Mouse (Mus musculus): ENCODE measurements around the gene Ppif.

Ppif gene

GRCm38 (mm10) chr14:25695059-25695458 lies 1.1 kb downstream of the Ppif start:
- no peak for DNase-seq (ENCODE audit: low spot score)

GRCm38 (mm10) chr14:25696356-25696755 lies 2.4 kb downstream of the Ppif start:
- DNase-seq (ENCODE audit: low spot score), result no peak

- no peak for DNase-seq (ENCODE audit: low spot score)
These were observed 8.0 kb downstream of the Ppif start for GRCm38 (mm10) chr14:25701986-25702385.

GRCm38 (mm10) chr14:25707691-25708181 lies 13.8 kb downstream of the Ppif start:
- DNase-seq (ENCODE audit: low spot score), result no peak

GRCm38 (mm10) chr14:25708451-25708850 lies 14.5 kb downstream of the Ppif start:
- no peak for DNase-seq (ENCODE audit: low spot score)

- no peak for DNase-seq (ENCODE audit: low spot score)
These were observed 15.0 kb downstream of the Ppif start for GRCm38 (mm10) chr14:25708917-25709316.

GRCm38 (mm10) chr14:25710073-25710472 lies 16.1 kb downstream of the Ppif start:
- no peak for DNase-seq (ENCODE audit: low spot score)

GRCm38 (mm10) chr14:25710681-25711080 lies 16.7 kb downstream of the Ppif start:
- DNase-seq (ENCODE audit: low spot score), result no peak

- DNase-seq (ENCODE audit: low spot score), result no peak
These were observed 17.2 kb downstream of the Ppif start for GRCm38 (mm10) chr14:25711177-25711576.

GRCm38 (mm10) chr14:25711602-25712001 lies 17.6 kb downstream of the Ppif start:
- no peak for DNase-seq (ENCODE audit: low spot score)

- no peak for DNase-seq (ENCODE audit: low spot score)
These were observed 19.5 kb downstream of the Ppif start for GRCm38 (mm10) chr14:25713443-25713842.

GRCm38 (mm10) chr14:25716528-25716927 lies 22.6 kb downstream of the Ppif start:
- DNase-seq (ENCODE audit: low spot score), result no peak

- DNase-seq (ENCODE audit: low spot score), result no peak
These were observed 23.8 kb downstream of the Ppif start for GRCm38 (mm10) chr14:25717718-25718117.

GRCm38 (mm10) chr14:25718471-25718870 lies 24.5 kb downstream of the Ppif start:
- DNase-seq (ENCODE audit: low spot score), result no peak

- no peak for DNase-seq (ENCODE audit: low spot score)
These were observed 25.4 kb downstream of the Ppif start for GRCm38 (mm10) chr14:25719371-25719770.

- no peak for DNase-seq (ENCODE audit: low spot score)
These were observed 27.2 kb downstream of the Ppif start for GRCm38 (mm10) chr14:25720962-25721707.

- no peak for DNase-seq (ENCODE audit: low spot score)
These were observed 31.1 kb downstream of the Ppif start for GRCm38 (mm10) chr14:25725032-25725497.

GRCm38 (mm10) chr14:25725690-25726089 lies 31.7 kb downstream of the Ppif start:
- DNase-seq (ENCODE audit: low spot score), result no peak

GRCm38 (mm10) chr14:25726226-25727148 lies 32.5 kb downstream of the Ppif start:
- DNase-seq (ENCODE audit: low spot score), result no peak

- no peak for DNase-seq (ENCODE audit: low spot score)
These were observed 33.2 kb downstream of the Ppif start for GRCm38 (mm10) chr14:25727149-25727510.

- DNase-seq (ENCODE audit: low spot score), result no peak
These were observed 41.1 kb downstream of the Ppif start for GRCm38 (mm10) chr14:25734736-25735716.

GRCm38 (mm10) chr14:25736140-25736539 lies 42.2 kb downstream of the Ppif start:
- no peak for DNase-seq (ENCODE audit: low spot score)

Data from ovary, postnatal 14 days (tissue).